Mouse (Mus musculus): ENCODE measurements at regions not wholly inside any gene's neighbourhood (a gene's known extent, or its start where the extent isn't known, plus 50 kb on each side); places are given as distances from the start of the nearest gene placed in this dataset.

DNA sequence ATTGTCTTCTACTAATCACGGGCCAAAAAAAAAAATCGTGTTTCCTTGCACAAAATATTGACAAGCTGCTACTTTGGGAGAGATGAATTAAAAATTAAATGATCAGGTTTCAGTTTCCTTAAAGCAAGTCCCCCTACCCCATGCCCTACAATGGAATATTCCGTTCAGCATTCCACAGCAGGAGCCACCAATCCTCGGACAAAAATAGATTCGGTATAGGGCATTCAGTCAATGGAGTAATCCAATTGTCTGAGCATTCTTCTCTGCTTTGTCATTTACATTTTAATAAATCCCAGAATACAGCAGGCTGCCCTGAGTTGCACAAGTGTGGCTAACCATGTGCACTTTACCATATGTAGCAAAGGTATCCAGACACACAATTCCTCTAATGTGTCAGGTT, 434.3 kb upstream of the Ubash3b start:
- TF ChIP-seq POLR2A (IDR thresholded peaks at IDR 0.05; ENCODE audit: borderline replicate concordance, extremely low read depth, low read depth, low read length) (no peak), CTCF (IDR thresholded peaks at IDR 0.05; ENCODE audit: insufficient read depth, low read length) (no peak)
